Mouse (Mus musculus) midbrain, embryonic 13.5 days (tissue): ENCODE data around the gene Pax6. TPM values are rescaled to one million over a fixed set of nuclear protein-coding genes. Genes with fewer than 3 reads are reported as not detected.

Source experiments
- ATAC-seq: fragments of 200-750 bp; cut with Nextera tagmentation; 2 replicates; pipeline ENCODE4 v1.8.0; 2017; ENCODE audit warnings: mild to moderate bottlenecking, moderate TSS enrichment, moderate library complexity
- H3K27ac ChIP-seq: fragments of 300-500 bp; sonication (generic); 2 replicates; pipeline ENCODE4 v1.5.1; 2015; ENCODE audit warnings: inconsistent platforms, mild to moderate bottlenecking, moderate library complexity
- H3K27me3 ChIP-seq: fragments of 300-500 bp; sonication (generic); 2 replicates; pipeline ENCODE4 v1.6.1; 2015; ENCODE audit warnings: mild to moderate bottlenecking, inconsistent platforms
- H3K36me3 ChIP-seq: fragments of 300-500 bp; sonication (generic); 2 replicates; pipeline ENCODE4 v1.6.1; 2015; ENCODE audit warnings: mild to moderate bottlenecking, inconsistent platforms
- H3K4me1 ChIP-seq: fragments of 300-500 bp; sonication (generic); replicated peaks from 2 replicates; pipeline ENCODE4 v1.6.1; 2015; ENCODE audit warnings: inconsistent platforms
- H3K4me2 ChIP-seq: fragments of 300-500 bp; sonication (generic); replicated peaks from 2 replicates; pipeline ENCODE4 v1.6.1; 2015; ENCODE audit warnings: moderate library complexity, mild to moderate bottlenecking, inconsistent platforms
- H3K4me3 ChIP-seq: fragments of 300-500 bp; sonication (generic); replicated peaks from 2 replicates; pipeline ENCODE4 v1.5.1; 2015; ENCODE audit warnings: mild to moderate bottlenecking, inconsistent platforms
- H3K9ac ChIP-seq: fragments of 300-500 bp; sonication (generic); replicated peaks from 2 replicates; pipeline ENCODE4 v1.6.1; 2015; ENCODE audit warnings: mild to moderate bottlenecking, inconsistent platforms
- H3K9me3 ChIP-seq: fragments of 300-500 bp; sonication (generic); 2 replicates; pipeline ENCODE4 v1.6.1; 2016; ENCODE audit warnings: mild to moderate bottlenecking, inconsistent platforms
- WGBS: fragments of 180-500 bp; shearing (Covaris S2); methylation state at CpG from one replicate; pipeline ENCODE4 v1.1.7; 2015; 5-methylcytosine and 5-hydroxymethylcytosine counted together
- polyA plus RNA-seq: library from polyadenylated mRNA; unstranded; fragments of >200 nt; fragmentation: Nextera tagmentation; extraction: Ambion mirVana; gene quantifications from 2 replicates; pipeline ENCODE4 v1.2.1, GENCODE M21; 2015

Gene Pax6
- polyA plus RNA-seq, 1 experiment from 2014 or later = 39.9 TPM

GRCm38 (mm10) chr2:105709126-105709525 lies 40.4 kb downstream of the Pax6 start:
- H3K4me3 ChIP-seq = no peak overlapping the region
- no peak overlapping the region for H3K9ac ChIP-seq
- no peak for ATAC-seq
- no peaks in the 10 kb centered on the region for H3K9me3 ChIP-seq
- no peak overlapping the region for H3K27ac ChIP-seq
- H3K27me3 ChIP-seq = peaks cover 16% of the 10 kb centered on the region; the same call in 1 of the 2 replicates
- H3K4me1 ChIP-seq = no peaks in the 10 kb centered on the region
- H3K4me2 ChIP-seq = no peak overlapping the region
- no peaks in the 10 kb centered on the region for H3K36me3 ChIP-seq
- 79% methylated on average over 3 of the region's 3 CpGs for WGBS

GRCm38 (mm10) chr2:105710511-105710910 lies 41.8 kb downstream of the Pax6 start:
- Histone ChIP-seq H3K36me3 (no peaks in the 10 kb centered on the region), H3K9ac (no peak overlapping the region), H3K9me3 (no peaks in the 10 kb centered on the region), H3K27me3 (peaks cover 26% of the 10 kb centered on the region), H3K4me3 (no peak overlapping the region), H3K4me1 (no peaks in the 10 kb centered on the region), H3K4me2 (no peak overlapping the region), H3K27ac (no peak overlapping the region)
- 40% methylated on average over 3 of the region's 3 CpGs for WGBS
- 0 out of 2 replicates have a peak, but pooled peaks have one; percentile 11 for ATAC-seq

GRCm38 (mm10) chr2:105715409-105716115 lies 46.9 kb downstream of the Pax6 start:
- ATAC-seq = 0 out of 2 replicates have a peak, but pooled peaks have one; percentile 35
- Histone ChIP-seq H3K27me3 (peaks cover 58% of the 10 kb centered on the region), H3K9ac (no peak overlapping the region), H3K4me3 (no peak overlapping the region), H3K9me3 (no peaks in the 10 kb centered on the region), H3K27ac (no peak overlapping the region), H3K4me1 (peaks cover 15% of the 10 kb centered on the region), H3K36me3 (no peaks in the 10 kb centered on the region), H3K4me2 (no peak overlapping the region)
- 67% methylated on average over 8 of the region's 8 CpGs for WGBS

GRCm38 (mm10) chr2:105726657-105727056 lies 58.0 kb downstream of the Pax6 start:
- no peaks in the 10 kb centered on the region for H3K36me3 ChIP-seq
- H3K27ac ChIP-seq = no peak overlapping the region
- peaks cover 29% of the 10 kb centered on the region for H3K27me3 ChIP-seq
- H3K4me1 ChIP-seq = no peaks in the 10 kb centered on the region
- peak; percentile 55; the same call in 1 of the 2 replicates for ATAC-seq
- no peak overlapping the region for H3K4me3 ChIP-seq
- no peaks in the 10 kb centered on the region for H3K9me3 ChIP-seq
- no peak overlapping the region for H3K9ac ChIP-seq
- no peak overlapping the region for H3K4me2 ChIP-seq
- 74% methylated on average over 9 of the region's 9 CpGs for WGBS

GRCm38 (mm10) chr2:105730704-105731103 lies 62.0 kb downstream of the Pax6 start:
- no peak for ATAC-seq

GRCm38 (mm10) chr2:105736166-105736565 lies 67.5 kb downstream of the Pax6 start:
- H3K4me2 ChIP-seq = no peak overlapping the region
- no peak overlapping the region for H3K9ac ChIP-seq
- ATAC-seq = no peak
- no peaks in the 10 kb centered on the region for H3K27me3 ChIP-seq
- no peaks in the 10 kb centered on the region for H3K4me1 ChIP-seq
- no peak overlapping the region for H3K4me3 ChIP-seq
- H3K36me3 ChIP-seq = no peaks in the 10 kb centered on the region
- no peaks in the 10 kb centered on the region for H3K9me3 ChIP-seq
- H3K27ac ChIP-seq = no peak overlapping the region

More at GRCm38 (mm10) chr2:105730704-105731103, 62.0 kb downstream of the Pax6 start:
- no peak overlapping the region for H3K4me3 ChIP-seq
- no peaks in the 10 kb centered on the region for H3K4me1 ChIP-seq
- H3K36me3 ChIP-seq = no peaks in the 10 kb centered on the region
- no peak overlapping the region for H3K4me2 ChIP-seq
- H3K27me3 ChIP-seq = peaks cover 6% of the 10 kb centered on the region; the same call in 1 of the 2 replicates
- no peaks in the 10 kb centered on the region for H3K9me3 ChIP-seq
- 97% methylated on average over 3 of the region's 3 CpGs for WGBS
- no peak overlapping the region for H3K27ac ChIP-seq
- no peak overlapping the region for H3K9ac ChIP-seq

GRCm38 (mm10) chr2:105746896-105747295 lies 78.2 kb downstream of the Pax6 start:
- 86% methylated on average over 7 of the region's 7 CpGs for WGBS
- ATAC-seq = no peak
- H3K36me3 ChIP-seq = no peaks in the 10 kb centered on the region

More at GRCm38 (mm10) chr2:105746896-105747295, 78.2 kb downstream of the Pax6 start:
- H3K9me3 ChIP-seq = no peaks in the 10 kb centered on the region
- H3K9ac ChIP-seq = no peak overlapping the region
- H3K4me1 ChIP-seq = no peaks in the 10 kb centered on the region
- H3K27me3 ChIP-seq = no peaks in the 10 kb centered on the region
- H3K27ac ChIP-seq = no peak overlapping the region
- H3K4me2 ChIP-seq = no peak overlapping the region
- H3K4me3 ChIP-seq = no peak overlapping the region

Other genes starting within 250 kb of the Pax6 start
- gene Elp4, start 235.7 kb downstream of the Pax6 start, polyA plus RNA-seq = 43.3 and 45.2 TPM in 2 replicates
- 103 and 106 TPM in 2 replicates for gene Immp1l, start 235.7 kb downstream of the Pax6 start, polyA plus RNA-seq